Mouse (Mus musculus) thymus, postnatal 0 days (tissue): ENCODE data around the gene Ptgs2. TPM values are rescaled to one million over a fixed set of nuclear protein-coding genes. Genes with fewer than 3 reads are reported as not detected.

Experiments
- DNase-seq: peaks from one replicate; pipeline ENCODE4 v3.0.0-alpha.2; 2015; ENCODE audit warnings: low spot score
- polyA plus RNA-seq: library from polyadenylated mRNA; unstranded; fragments of >200 nt; fragmentation: Nextera tagmentation; extraction: Ambion mirVana; gene quantifications from 2 replicates; pipeline ENCODE4 v1.2.1, GENCODE M21; 2015

The Ptgs2 gene
- 0.62 and 0.87 TPM in 2 replicates for polyA plus RNA-seq

DNA sequence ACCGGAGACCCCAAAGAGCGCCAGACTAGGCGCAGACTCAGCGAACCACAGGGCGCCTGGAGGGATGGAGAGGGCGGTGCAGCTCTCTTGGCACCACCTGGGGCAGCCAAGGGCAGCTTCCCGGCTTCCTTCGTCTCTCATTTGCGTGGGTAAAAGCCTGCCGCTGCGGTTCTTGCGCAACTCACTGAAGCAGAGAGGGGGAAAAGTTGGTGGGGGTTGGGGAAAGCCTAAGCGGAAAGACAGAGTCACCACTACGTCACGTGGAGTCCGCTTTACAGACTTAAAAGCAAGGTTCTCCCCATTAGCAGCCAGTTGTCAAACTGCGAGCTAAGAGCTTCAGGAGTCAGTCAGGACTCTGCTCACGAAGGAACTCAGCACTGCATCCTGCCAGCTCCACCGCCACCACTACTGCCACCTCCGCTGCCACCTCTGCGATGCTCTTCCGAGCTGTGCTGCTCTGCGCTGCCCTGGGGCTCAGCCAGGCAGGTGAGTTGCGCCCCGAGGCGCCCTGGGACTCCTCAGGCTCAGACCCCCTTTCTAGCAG, at the start of gene Ptgs2:
TSS of gene Ptgs2 (plus strand) at position 242 of the 544 bp plus-strand sequence.
- peak; percentile 38 for DNase-seq

- no peak for DNase-seq
These were observed 49.6 kb upstream of the Ptgs2 start for GRCm38 (mm10) chr1:150050256-150050655.

DNA sequence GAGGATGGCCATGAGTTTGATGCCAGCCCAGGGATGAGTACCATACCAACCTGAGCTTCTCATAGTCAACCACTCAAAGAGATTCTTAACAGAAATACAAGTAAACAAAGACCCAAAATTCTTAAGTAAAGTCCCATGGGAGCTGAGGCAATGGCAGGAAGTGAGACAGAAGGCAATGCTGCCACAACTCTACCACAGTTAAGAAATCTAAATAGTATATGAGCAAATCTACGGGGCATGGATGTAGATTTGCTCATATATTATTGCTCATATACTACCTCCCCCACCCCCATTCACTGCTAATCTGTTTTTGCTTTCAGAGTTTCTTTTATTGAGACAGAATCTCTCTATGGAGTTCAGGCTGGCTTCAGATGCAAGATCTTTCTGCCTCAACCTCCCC, 34.1 kb upstream of the Ptgs2 start:
- DNase-seq, result no peak

- no peak for DNase-seq
These were observed 27.0 kb upstream of the Ptgs2 start for GRCm38 (mm10) chr1:150072880-150073279.

DNA sequence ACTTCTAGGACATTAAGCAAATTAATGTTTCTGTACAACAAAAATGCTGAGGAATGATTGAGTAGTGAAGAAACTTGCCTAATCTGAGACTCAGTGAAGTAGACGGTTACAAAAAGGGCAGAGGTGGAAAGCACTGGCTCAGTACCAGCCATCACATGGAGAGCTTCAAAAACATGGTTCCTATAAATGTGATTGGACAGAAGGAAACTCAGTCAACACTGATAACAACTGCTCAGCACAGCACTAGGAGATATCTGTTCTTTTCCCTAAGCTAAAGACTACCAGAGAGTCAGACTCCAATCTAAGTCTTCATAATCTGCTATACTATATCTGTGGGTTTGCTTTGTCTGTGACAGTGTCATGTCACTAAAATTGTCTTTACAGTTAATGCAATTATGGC, 25.2 kb upstream of the Ptgs2 start:
- no peak for DNase-seq

DNA sequence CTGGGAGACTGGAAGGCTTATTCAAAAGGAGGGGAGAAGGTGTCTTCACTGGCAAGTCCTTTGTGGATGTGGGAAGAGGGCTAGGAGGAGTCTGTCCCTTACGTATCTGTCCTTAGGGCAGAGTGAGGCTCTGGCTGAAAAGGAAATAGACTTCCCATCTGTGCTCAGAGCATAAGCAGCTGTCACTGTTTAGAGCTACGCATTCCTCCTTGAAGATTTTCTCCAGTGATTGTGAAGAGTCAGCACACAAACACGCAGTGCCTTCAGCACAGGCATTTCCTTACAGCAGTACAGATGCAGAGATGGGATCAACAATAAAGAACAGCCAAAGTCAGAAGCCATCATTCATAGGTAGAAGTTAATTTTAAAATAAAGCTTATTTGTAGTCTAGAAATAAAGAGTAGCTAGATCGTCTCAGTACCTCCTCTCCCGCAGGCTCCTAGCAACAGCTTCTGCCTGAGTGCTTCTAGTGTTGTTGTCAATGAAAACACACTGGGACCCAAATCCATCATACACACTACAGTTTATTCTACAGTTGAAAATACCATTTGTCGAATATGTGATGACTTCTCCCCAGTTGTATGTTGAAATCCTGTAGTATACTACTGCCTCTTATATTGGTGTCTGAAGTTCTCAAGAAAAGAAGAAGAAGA, 10.7 kb upstream of the Ptgs2 start:
- DNase-seq, result no peak

GRCm38 (mm10) chr1:150090229-150090628, 9.6 kb upstream of the Ptgs2 start:
- no peak for DNase-seq

GRCm38 (mm10) chr1:150097036-150097435, 2.8 kb upstream of the Ptgs2 start:
- DNase-seq, result no peak

GRCm38 (mm10) chr1:150097721-150098120, 2.1 kb upstream of the Ptgs2 start:
- no peak for DNase-seq

GRCm38 (mm10) chr1:150099374-150099773, 457 bp upstream of the Ptgs2 start:
- no peak for DNase-seq

DNA sequence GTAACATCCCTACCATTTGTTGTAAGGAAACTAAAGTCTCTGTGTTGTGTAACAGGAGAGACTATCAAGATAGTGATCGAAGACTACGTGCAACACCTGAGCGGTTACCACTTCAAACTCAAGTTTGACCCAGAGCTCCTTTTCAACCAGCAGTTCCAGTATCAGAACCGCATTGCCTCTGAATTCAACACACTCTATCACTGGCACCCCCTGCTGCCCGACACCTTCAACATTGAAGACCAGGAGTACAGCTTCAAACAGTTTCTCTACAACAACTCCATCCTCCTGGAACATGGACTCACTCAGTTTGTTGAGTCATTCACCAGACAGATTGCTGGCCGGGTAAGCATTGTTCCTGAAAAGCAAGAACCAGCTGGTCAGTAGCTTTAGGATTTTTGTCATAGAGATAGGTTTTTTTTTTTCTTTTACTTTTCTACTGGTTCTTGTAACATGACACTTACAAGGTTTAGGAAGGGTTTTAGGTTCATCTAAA, 4.4 kb downstream of the Ptgs2 start:
- DNase-seq, result no peak

DNA sequence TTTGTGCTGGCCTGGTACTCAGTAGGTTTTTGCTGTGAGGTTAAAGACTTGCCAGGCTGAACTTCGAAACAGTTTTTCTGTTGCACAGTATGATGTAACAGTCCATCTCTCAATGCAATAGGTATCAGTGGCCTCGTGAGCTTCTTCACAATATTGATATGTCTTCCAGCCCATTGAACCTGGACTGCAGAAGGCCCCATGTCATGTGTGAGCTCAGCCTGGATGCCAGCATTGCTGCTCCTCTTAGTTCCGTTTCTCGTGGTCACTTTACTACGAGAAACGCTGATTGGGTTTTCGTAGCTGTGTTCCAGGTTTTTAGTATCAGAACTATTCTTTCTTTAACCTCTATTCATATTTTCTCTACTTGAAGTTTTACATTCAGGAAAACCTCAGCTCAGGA, 6.9 kb downstream of the Ptgs2 start:
- no peak for DNase-seq

- no peak for DNase-seq
These were observed 9.8 kb downstream of the Ptgs2 start for GRCm38 (mm10) chr1:150109591-150109990.

GRCm38 (mm10) chr1:150115352-150115751, 15.5 kb downstream of the Ptgs2 start:
- no peak for DNase-seq

DNA sequence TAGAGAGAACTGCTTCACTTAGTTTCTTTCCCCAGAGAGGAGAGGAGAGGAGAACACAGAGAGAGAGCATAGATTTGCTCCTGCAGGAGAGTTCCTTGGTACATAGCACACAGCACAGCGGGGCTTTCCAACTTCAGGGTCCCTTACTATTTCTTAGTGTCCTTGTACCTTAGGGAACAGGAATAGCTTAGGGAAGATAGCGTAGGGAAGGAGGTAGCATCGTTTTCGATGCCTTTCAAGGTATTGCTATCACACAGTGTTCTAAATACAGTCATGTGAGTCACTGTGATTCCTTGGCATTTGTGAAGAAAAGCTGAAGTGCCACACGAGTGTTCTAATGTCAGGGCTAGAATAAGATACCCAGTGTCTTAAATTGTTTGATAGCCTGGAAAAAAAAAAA, 18.5 kb downstream of the Ptgs2 start:
- DNase-seq, result no peak

- DNase-seq, result no peak
These were observed 25.7 kb downstream of the Ptgs2 start for GRCm38 (mm10) chr1:150125568-150125967.

DNA sequence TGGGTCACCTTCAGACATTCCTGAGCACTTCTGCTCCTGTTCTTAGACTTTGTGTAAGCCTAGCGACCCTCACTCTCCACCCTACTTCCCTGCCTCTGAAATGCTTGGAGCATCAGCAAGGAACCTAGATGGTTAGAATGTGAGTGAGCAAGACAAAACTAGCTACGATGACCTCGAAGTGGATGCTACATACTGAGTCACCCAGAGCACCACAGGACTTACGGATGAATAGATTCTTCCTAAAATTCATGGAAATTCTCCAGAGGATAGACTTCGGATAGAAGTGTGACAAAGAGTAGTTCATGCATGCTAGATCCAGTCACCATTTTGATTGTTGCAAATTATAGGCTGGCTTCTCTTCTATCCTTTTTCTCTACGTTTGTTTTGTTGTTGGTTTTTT, 30.2 kb downstream of the Ptgs2 start:
- no peak for DNase-seq

GRCm38 (mm10) chr1:150130586-150131275, 30.9 kb downstream of the Ptgs2 start:
- no peak for DNase-seq

GRCm38 (mm10) chr1:150135350-150135749, 35.5 kb downstream of the Ptgs2 start:
- no peak for DNase-seq

- DNase-seq, result no peak
These were observed 39.9 kb downstream of the Ptgs2 start for GRCm38 (mm10) chr1:150139730-150140129.

- DNase-seq, result no peak
These were observed 42.1 kb downstream of the Ptgs2 start for GRCm38 (mm10) chr1:150141939-150142338.

DNA sequence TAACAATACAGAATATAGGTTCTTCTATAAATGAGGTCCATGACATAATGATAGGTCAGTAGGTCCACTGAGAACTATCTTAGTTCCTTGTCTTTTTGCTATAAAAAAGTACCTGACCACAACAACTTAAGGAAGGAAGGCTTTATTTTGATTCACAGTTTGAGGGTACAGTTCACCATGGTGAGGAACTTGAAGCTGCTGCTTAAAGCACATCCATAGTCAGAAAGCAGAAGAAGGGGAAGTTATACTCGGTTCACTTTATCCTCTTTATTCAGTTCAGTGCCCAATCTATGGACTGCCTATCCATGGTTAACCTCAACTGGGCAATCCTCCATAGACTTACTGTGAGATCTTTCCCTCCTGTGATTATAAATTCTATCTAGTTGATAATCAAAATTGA, 43.7 kb downstream of the Ptgs2 start:
- DNase-seq, result no peak

- DNase-seq, result no peak
These were observed 45.2 kb downstream of the Ptgs2 start for GRCm38 (mm10) chr1:150145049-150145448.
